ENCODE assay signal across 19 mouse cellular contexts in genomic region chr7:24968463-24968862, GRCm38 (mm10). TPM values are rescaled to one million over a fixed set of nuclear protein-coding genes. Genes with fewer than 3 reads are reported as not detected.
"Had no signal": no experiment of that assay in that cellular context is flagged by ENCODE, and none has a peak within 500 bp of the region (broad histone marks: within the 10 kb centered on the region; RNA-seq: fewer than 3 reads in every experiment).

No protein-coding gene starts in this region.

- H3K4me2 ChIP-seq: kidney, embryonic 15.5 days; liver, embryonic 11.5 days; liver, embryonic 15.5 days; lung, embryonic 15.5 days; midbrain, embryonic 12.5 days; stomach, embryonic 15.5 days had no signal

- H3K9ac ChIP-seq: kidney, embryonic 15.5 days; liver, embryonic 15.5 days; lung, embryonic 15.5 days; midbrain, embryonic 12.5 days; stomach, embryonic 15.5 days had no signal

- H3K9me3 ChIP-seq: kidney, embryonic 15.5 days; limb, embryonic 10.5 days; liver, embryonic 15.5 days; lung, embryonic 15.5 days; megakaryocyte, embryonic 14.5 days; midbrain, embryonic 12.5 days; stomach, embryonic 15.5 days had no signal

- H3K27me3 ChIP-seq: kidney, embryonic 15.5 days; liver, embryonic 15.5 days; lung, embryonic 15.5 days; stomach, embryonic 15.5 days had no signal

- H3K27ac ChIP-seq: kidney, embryonic 15.5 days; left cerebral cortex, adult 2 months; limb, embryonic 10.5 days; liver, embryonic 15.5 days; lung, embryonic 15.5 days; macrophage; midbrain, embryonic 12.5 days; stomach, embryonic 15.5 days had no signal

- H3K36me3 ChIP-seq: midbrain, embryonic 12.5 days; stomach, embryonic 15.5 days had no signal

- DNase-seq: kidney, postnatal 14 days; lung, postnatal 14 days; right cerebral cortex, postnatal 14 days; thymus, postnatal 36 days had no signal

- H3K4me3 ChIP-seq: kidney, embryonic 15.5 days; left cerebral cortex, adult 2 months; limb, embryonic 10.5 days; liver, embryonic 15.5 days; lung, embryonic 15.5 days; megakaryocyte, embryonic 14.5 days; midbrain, embryonic 12.5 days; stomach, embryonic 15.5 days had no signal

RNA-seq across cellular contexts. Expression of gene Gm4881, which starts 24.2 kb away (rescaled TPM):
- total RNA-seq: layer of hippocampus, postnatal 25 days; left cerebral cortex, adult 2 months; left cerebral cortex, postnatal 14 days had no signal
- polyA plus RNA-seq: kidney, embryonic 15.5 days; large intestine, adult 2 months; limb, embryonic 10.5 days; liver, embryonic 11.5 days; liver, embryonic 15.5 days; lung, embryonic 15.5 days; macrophage; spleen, adult 2 months; stomach, embryonic 15.5 days; thymus, postnatal 0 days had no signal
